Mouse (Mus musculus): ENCODE data around the gene Rasal2. TPM values are rescaled to one million over a fixed set of nuclear protein-coding genes. Genes with fewer than 3 reads are reported as not detected.
A peak's percentile ranks its signal among the peaks of the same experiment; 100 is the strongest.

Rasal2 gene
- 14.5 and 16.9 TPM in 2 replicates for total RNA-seq (2021)
- long read RNA-seq, partial matches to known transcripts: 11 of 13 reads
- long read RNA-seq, other reads (novel, unspliced or antisense): 2 of 13 reads

GRCm38 (mm10) chr1:157412454-157413369 lies at the start of gene Rasal2:
Rasal2 (minus strand) TSS chr1:157412595.
- DNase-seq: peak; percentile 96

GRCm38 (mm10) chr1:157461276-157461675 lies 48.9 kb upstream of the Rasal2 start:
- no peak for DNase-seq

GRCm38 (mm10) chr1:157459904-157460303 lies 47.5 kb upstream of the Rasal2 start:
- DNase-seq: no peak

GRCm38 (mm10) chr1:157458421-157459208 lies 46.2 kb upstream of the Rasal2 start, which contains the start of gene Cryzl2:
Cryzl2 (plus strand) TSS chr1:157458577.
- DNase-seq: peak; percentile 90

GRCm38 (mm10) chr1:157457789-157458188 lies 45.4 kb upstream of the Rasal2 start:
- DNase-seq: no peak

- DNase-seq: no peak
Observed at GRCm38 (mm10) chr1:157454876-157455275, 42.5 kb upstream of the Rasal2 start.

GRCm38 (mm10) chr1:157452759-157453549 lies 40.6 kb upstream of the Rasal2 start:
- no peak for DNase-seq

GRCm38 (mm10) chr1:157452284-157452683 lies 39.9 kb upstream of the Rasal2 start:
- DNase-seq: no peak

- peak; percentile 12 for DNase-seq
Observed at GRCm38 (mm10) chr1:157449981-157450636, 37.7 kb upstream of the Rasal2 start.

GRCm38 (mm10) chr1:157449532-157449931 lies 37.1 kb upstream of the Rasal2 start:
- DNase-seq: no peak

- no peak for DNase-seq
Observed at GRCm38 (mm10) chr1:157448805-157449188, 36.4 kb upstream of the Rasal2 start.

- DNase-seq: no peak
Observed at GRCm38 (mm10) chr1:157448164-157448804, 35.9 kb upstream of the Rasal2 start.

GRCm38 (mm10) chr1:157447142-157447541 lies 34.7 kb upstream of the Rasal2 start:
- DNase-seq: no peak

- peak; percentile 64 for DNase-seq
Observed at GRCm38 (mm10) chr1:157446325-157446724, 33.9 kb upstream of the Rasal2 start.

- no peak for DNase-seq
Observed at GRCm38 (mm10) chr1:157445398-157445910, 33.1 kb upstream of the Rasal2 start.

- no peak for DNase-seq
Observed at GRCm38 (mm10) chr1:157444632-157445300, 32.4 kb upstream of the Rasal2 start.

GRCm38 (mm10) chr1:157443723-157444561 lies 31.5 kb upstream of the Rasal2 start:
- DNase-seq: no peak

GRCm38 (mm10) chr1:157443026-157443722 lies 30.8 kb upstream of the Rasal2 start:
- no peak for DNase-seq

Measured in adrenal gland, postnatal 25 days (tissue).